Mouse (Mus musculus) small intestine, adult 2 months (tissue): ENCODE measurements around the gene Pgm2l1. TPM values are rescaled to one million over a fixed set of nuclear protein-coding genes. Genes with fewer than 3 reads are reported as not detected.

ENCODE experiments used
- H3K27ac ChIP-seq: fragments of 200-500 bp; 2 replicates; pipeline ENCODE4 v1.5.1; 2012; ENCODE audit warnings: low read depth, low read length, control low read depth, inconsistent platforms; ENCODE audit not compliant: insufficient read depth
- H3K27me3 ChIP-seq: fragments of 200-500 bp; 2 replicates; pipeline ENCODE4 v1.6.1; 2012; ENCODE audit warnings: mild to moderate bottlenecking, moderate library complexity, low read length, inconsistent platforms; ENCODE audit not compliant: control insufficient read depth, insufficient read depth
- H3K36me3 ChIP-seq: fragments of 200-500 bp; 2 replicates; pipeline ENCODE4 v1.6.1; 2012; ENCODE audit warnings: mild to moderate bottlenecking, low read length, control low read depth, inconsistent platforms; ENCODE audit not compliant: control insufficient read depth, insufficient read depth
- H3K4me1 ChIP-seq: fragments of 200-500 bp; 2 replicates; pipeline ENCODE4 v1.6.1; 2012; ENCODE audit warnings: low read length, inconsistent platforms, mixed read lengths; ENCODE audit not compliant: control insufficient read depth, insufficient read depth, insufficient read length
- H3K4me3 ChIP-seq: fragments of 200-500 bp; 2 replicates; pipeline ENCODE4 v1.5.1; 2012; ENCODE audit warnings: low read depth, mild to moderate bottlenecking, control low read depth, inconsistent platforms, low read length, moderate library complexity
- CTCF ChIP-seq: fragments of 200-500 bp; IDR thresholded peaks from 2 replicates; pipeline ENCODE4 v1.5.1; 2012; ENCODE audit warnings: low read depth, mild to moderate bottlenecking, control low read depth, inconsistent platforms, low read length, moderate library complexity, mixed read lengths; ENCODE audit not compliant: insufficient replicate concordance, insufficient read length; ENCODE audit errors: extremely low read depth
- POLR2A ChIP-seq: fragments of 200-500 bp; IDR thresholded peaks from 2 replicates; pipeline ENCODE4 v1.6.1; 2012; ENCODE audit warnings: low read depth, mild to moderate bottlenecking, control low read depth, inconsistent platforms, low read length, moderate library complexity
- WGBS: fragments of 180-500 bp; shearing (Covaris S2); methylation state at CpG from one replicate; pipeline ENCODE4 v1.1.7; 2018; 5-methylcytosine and 5-hydroxymethylcytosine counted together
- polyA plus RNA-seq: library from polyadenylated mRNA; depleted of rRNA; stranded (reverse); fragments of >200 nt; gene quantifications from 2 replicates; pipeline ENCODE4 v1.2.3, GENCODE M21; 2012

Pgm2l1 gene
- polyA plus RNA-seq, 1 experiment = 1.5 TPM

- H3K36me3 ChIP-seq = no peaks in the 10 kb centered on the region
- no peak overlapping the region for H3K4me3 ChIP-seq
- H3K27ac ChIP-seq = no peak overlapping the region
- H3K27me3 ChIP-seq = 0 out of 2 replicates have a peak, but pooled peaks cover 6% of the 10 kb centered on the region
- H3K4me1 ChIP-seq = no peaks in the 10 kb centered on the region
- TF ChIP-seq POLR2A = no peak
- TF ChIP-seq CTCF = no peak
- WGBS = 84% methylated on average over 6 of the region's 6 CpGs
Measured at GRCm38 (mm10) chr7:100307872-100308653, 80.9 kb downstream of the Pgm2l1 start.

DNA sequence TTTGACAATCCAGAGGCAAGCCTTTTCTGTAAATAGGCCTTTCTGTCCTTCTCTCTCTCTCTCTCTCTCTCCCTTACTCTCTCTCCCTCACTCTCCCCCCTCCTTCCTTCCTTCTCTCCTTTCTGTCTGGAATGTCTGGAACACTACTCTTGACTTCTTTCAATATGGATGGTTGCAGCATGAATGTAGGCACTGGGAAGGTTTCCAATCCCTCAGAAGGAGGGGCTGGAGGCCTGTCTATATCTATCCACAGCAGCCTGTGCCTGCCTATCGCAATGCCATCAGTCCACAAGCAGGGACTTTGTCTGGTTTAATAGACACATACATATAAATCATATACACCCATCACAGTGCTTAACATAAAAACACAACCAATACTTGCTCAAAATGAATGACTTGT lies 82.0 kb downstream of the Pgm2l1 start:
- Histone ChIP-seq H3K4me1 (no peaks in the 10 kb centered on the region), H3K36me3 (no peaks in the 10 kb centered on the region), H3K27me3 (0 out of 2 replicates have a peak, but pooled peaks cover 6% of the 10 kb centered on the region), H3K4me3 (no peak overlapping the region), H3K27ac (no peak overlapping the region)
- TF ChIP-seq CTCF (no peak), POLR2A (no peak)
- 74% methylated on average over 1 of the region's 1 CpGs for WGBS

DNA sequence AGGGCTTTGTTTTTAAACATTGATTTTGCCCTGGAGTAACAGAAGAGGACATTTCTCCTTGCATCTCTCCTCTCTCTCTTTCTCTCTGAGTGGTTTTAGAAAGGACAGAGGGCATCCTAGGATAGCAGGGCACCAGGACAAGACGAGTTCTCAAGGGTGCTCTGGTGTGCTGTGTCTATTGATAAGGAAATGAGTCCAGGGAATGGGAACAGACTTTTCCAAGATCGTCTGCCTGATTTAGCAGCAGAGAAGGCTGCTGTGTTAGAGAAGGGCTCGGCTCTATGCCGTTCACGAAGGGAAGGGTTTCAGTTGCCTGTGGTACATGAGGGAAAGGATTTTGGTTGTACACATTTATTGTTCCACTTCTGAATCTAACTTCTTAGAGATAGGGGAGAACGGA lies 82.5 kb downstream of the Pgm2l1 start:
- no peak for TF ChIP-seq POLR2A
- no peak for TF ChIP-seq CTCF
- no peaks in the 10 kb centered on the region for H3K4me1 ChIP-seq
- no peaks in the 10 kb centered on the region for H3K36me3 ChIP-seq
- no peak overlapping the region for H3K27ac ChIP-seq
- H3K27me3 ChIP-seq = 0 out of 2 replicates have a peak, but pooled peaks cover 6% of the 10 kb centered on the region
- WGBS = 48% methylated on average over 6 of the region's 6 CpGs
- no peak overlapping the region for H3K4me3 ChIP-seq

DNA sequence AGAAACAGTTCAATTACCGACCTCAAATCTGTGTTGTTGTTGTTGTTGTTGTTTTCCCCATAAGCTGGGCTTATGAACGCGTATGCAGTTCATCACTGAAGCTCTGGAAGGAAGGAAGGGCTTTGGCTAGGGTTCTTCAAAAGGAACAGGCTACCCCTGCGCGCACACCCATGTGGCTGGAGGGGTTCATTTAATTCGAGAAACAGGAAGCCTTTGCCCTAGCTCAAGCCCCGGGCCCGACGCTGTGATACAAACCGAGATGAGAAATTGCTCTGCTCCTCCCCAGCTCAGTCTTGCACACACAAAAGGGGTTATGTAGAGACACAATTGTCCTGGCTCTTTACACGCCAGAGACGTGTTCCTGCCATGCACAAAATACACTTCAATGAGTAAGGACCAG lies 83.1 kb downstream of the Pgm2l1 start:
- no peaks in the 10 kb centered on the region for H3K4me1 ChIP-seq
- H3K4me3 ChIP-seq = no peak overlapping the region
- H3K36me3 ChIP-seq = no peaks in the 10 kb centered on the region
- 76% methylated on average over 12 of the region's 12 CpGs for whole genome bisulfite sequencing
- H3K27me3 ChIP-seq = 0 out of 2 replicates have a peak, but pooled peaks cover 6% of the 10 kb centered on the region
- H3K27ac ChIP-seq = no peak overlapping the region
- TF ChIP-seq CTCF = no peak
- no peak for TF ChIP-seq POLR2A

DNA sequence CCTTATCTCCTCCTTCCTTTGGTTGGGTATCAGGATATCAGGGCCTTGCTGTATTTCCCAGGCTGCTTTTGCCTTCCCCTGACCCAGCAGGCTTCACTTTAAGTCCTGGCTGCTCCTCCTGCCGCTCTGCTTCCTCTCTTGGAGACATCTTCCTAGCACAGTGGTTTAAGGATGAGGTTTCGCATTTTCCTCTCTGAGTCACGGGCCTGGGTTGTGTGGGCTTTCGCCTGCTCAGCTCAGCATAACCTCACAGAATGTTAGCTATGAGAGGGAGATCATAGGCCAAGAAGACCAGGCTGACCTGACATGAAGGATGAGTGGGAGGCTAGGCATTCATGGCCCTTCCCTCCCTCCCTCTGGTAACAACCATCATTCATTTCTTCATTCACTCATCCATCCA lies 85.5 kb downstream of the Pgm2l1 start:
- H3K4me1 ChIP-seq = no peaks in the 10 kb centered on the region
- WGBS = 89% methylated on average over 4 of the region's 4 CpGs

GRCm38 (mm10) chr7:100316924-100317323 lies 89.7 kb downstream of the Pgm2l1 start:
- Histone ChIP-seq H3K27me3 (peaks cover 3% of the 10 kb centered on the region; the same call in 1 of the 2 replicates), H3K4me1 (no peaks in the 10 kb centered on the region), H3K27ac (no peak overlapping the region), H3K36me3 (no peaks in the 10 kb centered on the region), H3K4me3 (no peak overlapping the region)
- 88% methylated on average over 8 of the region's 8 CpGs for WGBS
- no peak for TF ChIP-seq CTCF
- TF ChIP-seq POLR2A = no peak

More for the DNA sequence above, 85.5 kb downstream of the Pgm2l1 start:
- Histone ChIP-seq H3K36me3 (no peaks in the 10 kb centered on the region), H3K27ac (no peak overlapping the region), H3K27me3 (0 out of 2 replicates have a peak, but pooled peaks cover 5% of the 10 kb centered on the region), H3K4me3 (no peak overlapping the region)
- TF ChIP-seq CTCF = no peak

DNA sequence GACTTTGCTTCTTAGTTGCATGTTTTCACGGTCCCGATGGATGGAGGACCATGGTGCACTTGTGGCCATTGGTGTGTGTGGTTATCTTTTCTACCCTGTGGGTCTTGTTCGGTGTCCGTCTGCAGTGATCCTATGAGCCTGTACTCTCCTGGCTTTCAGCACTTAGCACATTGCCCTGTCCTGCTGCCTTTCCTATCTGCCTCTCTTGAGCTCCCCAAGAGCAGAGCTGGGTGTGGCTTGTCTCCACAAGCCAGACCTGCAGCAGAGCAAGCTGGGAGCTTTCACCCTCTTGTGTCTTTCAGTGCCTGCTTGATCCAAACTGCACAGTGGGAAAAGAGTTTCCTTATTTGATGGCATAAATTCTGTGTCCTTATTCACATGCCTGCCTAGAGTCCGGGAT lies 90.3 kb downstream of the Pgm2l1 start:
- Histone ChIP-seq H3K36me3 (no peaks in the 10 kb centered on the region), H3K4me1 (no peaks in the 10 kb centered on the region), H3K27me3 (peaks cover 3% of the 10 kb centered on the region; the same call in 1 of the 2 replicates), H3K27ac (no peak overlapping the region), H3K4me3 (no peak overlapping the region)
- WGBS = 96% methylated on average over 5 of the region's 5 CpGs
- TF ChIP-seq POLR2A (no peak), CTCF (no peak)
